Mouse (Mus musculus) spleen, adult 18-20 months (tissue): ENCODE results near the gene Rbm39.
"Not testable (repeated sequence)": the region's sequence is repeated elsewhere in the genome, so short reads cannot be mapped to it uniquely, and the experiment has no call there.

Source experiments
- DNase-seq, 2 experiments: peaks; one replicate each; pipeline ENCODE4 v3.0.0; 2022; ENCODE audit warnings: mixed read lengths in 2 of 2

Rbm39 gene

DNA sequence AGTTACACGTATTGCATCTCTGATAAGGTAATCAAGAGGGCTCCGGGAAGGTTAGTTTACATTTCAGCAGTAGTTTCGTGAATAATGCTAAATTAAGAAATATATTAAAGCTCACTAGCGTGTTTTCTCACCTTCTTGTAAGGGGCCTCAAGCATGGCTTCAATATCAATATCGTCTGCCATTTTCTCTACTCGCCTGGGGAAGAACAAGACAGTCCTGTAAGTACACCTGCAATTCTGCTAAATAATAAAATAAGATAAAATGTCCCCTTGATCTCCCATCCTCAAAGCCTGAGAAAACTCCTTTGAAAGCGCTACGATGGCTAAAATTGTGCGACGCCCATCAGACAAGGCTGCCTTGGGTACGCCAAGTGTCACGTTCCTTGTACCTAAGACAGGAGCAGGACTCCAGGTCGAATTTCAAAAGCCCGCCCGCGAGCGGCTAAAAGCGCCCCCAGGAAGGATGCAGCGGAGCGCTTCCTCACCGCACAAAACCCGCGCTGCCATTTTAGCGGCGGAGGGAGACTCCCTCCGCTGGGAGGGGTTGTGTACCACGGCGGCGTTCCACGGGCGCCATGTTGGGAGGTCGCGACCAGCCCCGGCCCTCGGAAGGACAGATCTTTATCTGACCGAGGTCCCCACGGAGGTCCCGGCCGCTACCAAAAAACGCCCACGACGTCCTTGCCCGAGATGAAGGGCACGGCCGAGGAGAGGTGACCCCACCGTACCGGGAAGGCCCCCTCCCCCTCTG lies 817 bp downstream of the Rbm39 start:
- peak; percentile 73 to 77 for DNase-seq

DNA sequence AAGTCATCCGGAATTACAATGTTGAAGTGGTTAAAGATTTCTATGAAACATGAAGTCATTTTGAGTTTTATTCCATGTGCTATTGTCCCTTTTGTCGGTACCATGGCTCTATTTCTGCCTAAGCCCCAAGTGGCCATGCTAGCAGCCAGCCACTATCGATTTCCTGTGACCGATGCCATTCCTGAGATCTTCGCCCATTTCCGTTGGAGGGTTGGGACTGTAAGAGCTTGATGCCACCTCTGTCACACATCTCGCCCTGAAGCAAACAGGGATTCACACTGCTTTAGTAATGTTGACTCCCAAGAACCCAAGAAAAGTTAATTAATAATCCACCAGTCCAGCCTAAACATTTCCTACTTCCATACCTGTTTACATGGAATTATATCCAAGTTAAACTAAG lies 2.4 kb downstream of the Rbm39 start:
- DNase-seq, result no peak

DNA sequence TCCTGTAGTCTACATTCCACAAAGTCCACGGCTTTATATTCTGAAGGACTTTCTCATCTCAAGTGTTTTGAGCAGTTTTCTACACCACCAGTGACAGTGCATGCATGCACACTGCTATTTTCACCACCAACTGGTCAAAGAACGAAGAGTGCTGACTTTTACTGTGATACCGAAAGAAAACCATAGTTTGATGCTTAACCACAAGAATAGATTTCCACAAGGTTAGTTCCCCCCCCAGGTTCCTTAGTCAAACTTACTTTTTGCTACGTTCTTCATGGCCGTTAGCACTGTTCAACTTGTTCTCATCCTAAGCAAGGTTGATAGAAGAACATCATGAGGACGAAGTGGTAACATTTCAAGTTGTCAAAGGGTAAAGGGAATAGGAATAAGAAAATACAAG lies 3.0 kb downstream of the Rbm39 start:
- DNase-seq, result no peak

DNA sequence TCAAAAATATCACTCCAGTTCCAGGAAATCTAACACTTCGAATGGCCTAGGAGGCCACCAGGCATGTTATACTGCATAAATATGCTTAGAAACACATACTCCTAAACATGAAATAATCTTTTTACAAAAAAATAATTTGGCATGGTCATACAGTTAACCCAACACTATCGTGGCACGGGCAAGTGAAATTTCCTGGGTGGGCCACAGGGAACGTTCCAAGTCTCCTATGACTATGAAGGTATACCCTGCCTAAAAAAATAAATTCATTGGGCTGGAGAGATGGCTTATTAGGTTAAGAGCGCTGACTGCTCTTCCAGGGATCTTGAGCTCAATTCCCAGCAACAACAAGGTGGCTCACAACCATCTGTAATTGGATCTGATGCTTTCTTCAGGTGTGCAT lies 13.5 kb downstream of the Rbm39 start:
- DNase-seq, result no peak

DNA sequence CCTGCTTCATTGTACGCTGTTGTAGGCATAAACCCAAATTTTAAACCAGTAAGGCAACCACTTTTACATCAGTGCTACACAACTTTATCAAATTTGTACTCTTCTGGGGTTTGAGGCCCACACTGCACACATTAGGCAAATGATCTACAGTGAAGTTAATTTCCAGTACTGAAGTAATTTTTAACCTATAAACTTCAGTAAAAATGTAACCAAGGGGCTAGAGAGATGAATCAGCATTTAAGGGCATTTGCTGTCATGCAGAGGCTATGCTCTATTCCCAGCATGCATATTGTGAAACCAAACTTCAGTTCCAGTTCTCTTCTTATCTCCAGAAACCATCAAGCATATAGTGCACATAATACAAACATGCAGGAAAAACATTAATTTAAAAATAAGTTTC lies 14.6 kb downstream of the Rbm39 start:
- no peak for DNase-seq

DNA sequence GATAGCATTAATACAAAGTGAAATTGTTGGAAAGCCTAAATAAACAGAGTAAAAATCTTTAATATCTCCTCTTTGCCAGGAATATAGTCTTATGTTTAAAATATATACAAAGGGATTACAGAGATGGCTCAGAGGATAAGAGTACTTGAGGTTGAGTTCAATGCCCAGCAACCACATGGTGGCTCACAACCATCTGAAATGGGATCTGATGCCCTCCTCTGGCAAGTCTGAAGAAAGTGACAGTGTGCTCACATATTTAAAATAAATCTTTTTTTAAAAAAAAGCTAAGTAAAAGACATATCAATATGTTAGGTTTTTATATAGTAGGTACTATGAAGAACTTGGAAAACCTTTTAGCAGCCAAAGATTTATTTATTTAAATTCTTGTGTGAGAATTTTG lies 28.5 kb downstream of the Rbm39 start:
- no peak for DNase-seq

DNA sequence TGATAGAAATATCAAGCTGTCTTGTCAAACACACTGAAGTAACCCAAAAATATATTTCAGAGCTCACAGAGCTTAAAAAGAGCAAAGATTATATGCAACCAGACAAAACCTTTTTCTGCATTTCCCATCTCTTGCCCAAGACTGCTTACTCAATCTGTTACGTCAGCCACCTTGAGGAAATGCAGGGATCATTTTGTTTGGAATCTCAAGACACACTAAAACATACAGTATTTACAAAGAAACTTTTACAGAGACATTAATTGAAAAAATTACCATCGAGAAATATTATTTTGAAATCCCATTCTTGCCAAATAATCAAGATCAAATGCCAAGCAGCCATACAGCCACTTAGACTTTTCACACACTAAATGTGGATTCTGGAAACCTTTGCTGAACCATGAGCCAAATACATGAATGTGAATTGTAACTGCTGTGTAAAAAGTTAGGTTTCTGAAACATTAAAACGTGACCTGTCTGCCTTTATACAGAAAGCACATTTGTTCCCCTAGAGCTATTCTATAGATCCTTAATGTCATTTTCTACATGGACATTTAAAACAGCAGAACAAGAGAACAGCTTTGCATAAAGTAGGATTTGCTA lies 32.6 kb downstream of the Rbm39 start:
- DNase-seq, result no peak

DNA sequence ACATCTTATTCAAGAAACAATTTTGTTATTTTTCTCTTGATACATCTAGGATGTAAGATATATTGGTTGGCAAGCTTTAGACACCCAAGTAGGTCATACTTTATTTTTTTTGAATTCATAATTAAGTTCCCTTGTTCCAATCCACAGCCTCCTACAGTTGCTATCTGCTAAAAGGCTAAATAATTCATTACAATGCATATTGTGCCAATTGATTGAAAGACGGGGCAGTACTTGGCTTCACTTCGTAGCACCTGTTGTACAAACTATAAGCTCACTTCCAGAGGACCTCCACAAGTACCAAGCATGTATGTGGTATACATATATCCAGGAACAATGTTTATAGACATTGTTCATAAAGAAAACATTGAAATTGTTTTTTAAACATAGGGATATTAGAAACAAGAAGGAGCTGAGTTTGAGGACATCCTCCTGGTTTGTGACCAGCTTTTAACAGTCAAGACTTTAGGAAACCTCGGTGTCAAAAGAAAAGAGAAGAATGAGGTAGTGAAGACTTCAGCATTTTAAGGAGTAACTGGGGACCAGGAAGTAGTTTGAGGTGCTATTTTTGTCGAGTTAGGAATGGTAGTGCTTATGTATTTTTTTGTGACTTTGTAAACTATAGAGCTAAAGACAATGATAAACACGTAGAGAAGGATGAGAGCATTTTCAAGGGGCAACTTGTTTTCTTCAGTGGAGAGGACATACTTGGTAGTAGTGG lies 33.6 kb downstream of the Rbm39 start:
- no peak for DNase-seq

DNA sequence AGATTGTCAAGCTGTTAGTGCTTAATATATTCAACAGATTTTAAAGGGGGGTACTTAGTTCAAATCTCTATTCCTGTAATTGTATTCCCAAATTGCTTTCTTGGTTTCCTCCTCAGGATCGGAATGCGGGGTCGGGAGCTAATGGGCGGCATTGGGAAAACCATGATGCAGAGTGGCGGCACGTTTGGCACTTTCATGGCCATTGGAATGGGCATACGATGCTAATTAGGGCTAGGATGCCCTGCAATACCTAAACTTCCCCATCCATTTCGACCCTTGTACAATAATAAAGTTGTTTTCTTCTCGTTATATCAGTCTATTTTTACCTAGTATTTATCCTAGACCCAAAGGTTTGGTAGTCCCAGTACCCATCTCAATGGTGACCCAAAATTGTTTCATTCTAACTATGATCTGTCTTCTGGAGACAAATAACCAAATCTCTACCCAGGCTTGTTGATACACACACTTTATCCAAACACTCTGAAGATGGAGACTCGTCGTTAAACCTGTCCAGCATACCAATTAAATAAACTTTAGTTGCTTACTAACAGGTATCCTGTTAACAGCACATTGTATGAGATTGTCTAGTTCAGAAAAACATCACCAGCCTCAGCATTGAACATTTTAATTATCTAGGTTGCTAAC lies 34.4 kb downstream of the Rbm39 start:
- no peak for DNase-seq

DNA sequence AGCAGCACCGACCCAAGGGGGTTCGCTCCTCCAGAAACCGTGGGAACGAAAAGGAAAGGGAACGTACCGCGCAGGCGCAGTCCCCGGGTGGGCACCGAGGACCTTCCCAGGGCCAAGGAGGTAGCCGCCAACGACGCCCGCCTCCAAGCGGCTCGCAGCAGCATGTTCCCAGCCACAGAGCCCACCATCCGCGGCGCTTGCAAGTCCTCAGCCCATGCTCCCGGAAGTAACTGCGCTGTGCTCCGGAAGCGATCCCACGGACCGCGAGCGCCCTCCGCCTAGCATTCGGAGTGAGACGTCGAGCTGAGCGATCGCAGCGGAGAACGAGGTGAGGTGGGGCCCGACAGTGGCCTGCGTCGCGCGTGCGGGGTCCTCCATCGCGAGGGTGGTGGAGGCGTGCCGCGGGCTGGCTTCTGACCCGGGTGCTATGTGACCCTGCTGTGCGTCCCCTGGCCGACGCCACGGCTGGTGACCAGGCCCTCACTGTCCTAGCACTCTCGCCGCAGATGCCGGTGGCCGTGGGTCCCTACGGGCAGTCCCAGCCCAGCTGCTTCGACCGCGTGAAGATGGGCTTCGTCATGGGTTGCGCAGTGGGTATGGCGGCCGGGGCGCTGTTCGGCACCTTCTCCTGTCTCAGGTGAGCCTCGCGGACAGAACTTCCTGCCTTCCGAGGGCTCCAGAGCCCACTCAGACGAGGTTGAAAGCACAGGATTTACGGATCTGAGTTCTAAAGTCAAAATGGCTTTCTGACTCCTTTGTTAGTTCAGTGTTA lies 35.9 kb downstream of the Rbm39 start, which contains the start of the genes Romo1 and Nfs1:
Gene Romo1, plus strand, starts transcription at position 87 of the 772 bp plus-strand sequence.
Gene Nfs1, minus strand, starts transcription at position 234 of the 772 bp plus-strand sequence.
- peak; percentile 78 to 87 for DNase-seq

DNA sequence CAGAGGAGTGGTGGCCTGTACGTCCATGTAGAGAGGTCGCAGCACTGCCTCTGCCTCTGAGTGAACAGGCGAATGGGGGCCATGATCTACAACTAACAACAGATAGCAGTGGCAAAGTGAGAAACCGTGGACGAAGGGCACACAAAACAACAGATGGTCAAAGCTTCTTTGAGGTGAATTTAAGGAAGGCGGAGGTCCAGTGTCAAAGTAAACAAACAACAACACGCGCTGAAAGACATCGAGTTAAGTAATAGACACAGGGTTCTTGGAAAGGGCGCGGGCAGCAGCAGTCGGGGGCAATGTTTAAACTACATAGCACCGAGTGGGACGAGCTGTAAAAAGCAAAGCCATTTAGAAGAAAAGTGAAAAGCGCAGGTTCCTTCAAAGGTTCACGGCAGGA lies 36.7 kb downstream of the Rbm39 start:
- DNase-seq, result no peak

DNA sequence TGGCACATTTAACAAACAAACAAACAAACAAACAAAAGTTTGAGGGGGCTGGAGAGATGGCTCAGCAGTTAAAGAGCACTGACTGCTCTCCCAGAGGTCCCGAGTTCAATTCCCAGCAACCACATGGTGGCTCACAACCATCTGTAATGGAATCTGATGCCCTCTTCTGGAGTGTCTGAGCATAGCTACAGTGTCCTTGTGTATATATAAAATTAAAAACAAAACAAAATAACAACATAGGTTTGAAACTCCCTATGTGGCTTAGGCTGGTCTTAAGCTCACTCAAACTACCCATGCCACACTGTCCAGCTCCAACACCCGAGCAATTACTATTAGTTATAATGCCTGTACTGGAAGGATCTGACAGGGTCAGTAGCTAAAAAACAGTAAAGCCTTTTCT lies 37.2 kb downstream of the Rbm39 start:
- no peak for DNase-seq

DNA sequence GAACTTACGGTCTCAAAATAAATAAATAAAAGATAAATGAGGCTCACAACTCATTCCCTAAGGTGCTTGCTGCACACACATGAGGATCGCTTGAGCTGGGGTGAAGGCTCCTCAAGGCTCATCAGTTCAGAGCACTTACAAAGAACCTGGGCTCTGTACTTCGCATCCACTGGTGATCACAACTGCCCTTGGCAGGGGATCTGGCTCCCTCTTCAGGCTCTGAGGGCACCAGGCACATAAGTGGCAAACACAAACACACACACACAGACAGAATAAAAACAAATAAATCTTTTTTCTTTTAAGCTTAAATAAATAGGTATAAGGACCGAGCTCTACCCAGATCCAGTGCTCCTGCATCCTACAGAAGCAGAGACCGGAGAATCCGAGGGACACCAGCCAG lies 44.3 kb downstream of the Rbm39 start:
- DNase-seq, result no peak

DNA sequence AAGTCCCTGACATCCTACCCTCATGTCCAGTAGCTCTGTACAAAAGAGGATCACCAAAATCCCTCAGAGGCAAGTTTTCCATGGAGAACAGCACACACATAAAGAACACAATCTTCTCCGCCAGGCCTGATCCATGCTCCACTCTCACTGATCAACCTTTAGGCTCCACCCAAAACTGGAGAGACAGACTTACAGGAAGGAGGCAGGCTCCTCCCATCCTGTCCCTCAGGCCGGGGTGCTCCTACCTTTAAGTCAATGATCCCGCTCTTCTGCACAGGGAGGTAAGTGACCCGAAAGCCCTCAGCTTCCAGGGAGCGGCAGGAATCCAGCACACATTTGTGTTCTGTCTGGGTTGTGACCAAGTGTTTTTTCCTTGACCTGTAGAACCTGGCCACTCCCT lies 45.9 kb downstream of the Rbm39 start:
- DNase-seq, result no peak

DNA sequence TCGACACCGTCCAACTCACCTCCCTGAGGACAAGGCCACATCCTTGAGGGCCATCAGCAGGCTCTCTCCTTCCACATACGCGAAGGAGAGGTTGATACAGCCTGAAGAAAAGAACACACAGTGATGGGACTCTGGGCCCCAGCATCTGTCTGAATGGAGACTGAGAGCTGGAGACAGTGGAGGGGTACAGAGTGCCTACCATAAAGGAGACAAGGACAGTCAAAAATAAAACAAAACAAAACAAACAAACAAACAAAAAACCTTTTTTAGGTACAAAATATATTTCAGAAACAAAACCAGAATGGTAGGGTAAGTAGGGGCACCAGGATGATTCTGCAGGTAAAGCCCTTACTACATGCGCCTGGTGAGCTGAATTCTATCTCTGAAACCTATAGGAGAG lies 53.0 kb downstream of the Rbm39 start, which contains the start of gene Gm28036:
Gene Gm28036, minus strand, starts transcription at position 101 of the 400 bp plus-strand sequence.
- DNase-seq, result no peak

DNA sequence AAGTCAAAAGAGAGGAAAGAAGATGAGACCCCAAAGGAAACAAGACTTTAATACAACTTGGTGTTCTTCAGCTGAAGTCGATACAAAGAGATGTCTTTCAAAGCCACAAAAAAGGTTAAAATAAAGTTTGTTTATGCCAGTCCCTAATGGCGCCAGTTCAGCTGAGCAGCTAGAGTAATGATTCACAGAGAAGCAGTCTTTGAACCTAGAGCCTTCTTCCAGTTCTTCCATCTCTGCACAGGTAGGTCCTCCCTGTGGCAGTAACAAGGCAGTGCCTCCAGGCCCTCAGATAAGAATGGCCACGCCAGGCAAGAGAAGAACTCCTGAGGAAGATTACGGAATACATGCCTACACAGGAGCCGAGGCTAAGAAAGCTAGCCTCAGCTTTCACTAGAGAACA lies 56.3 kb downstream of the Rbm39 start:
- DNase-seq, result no peak

DNA sequence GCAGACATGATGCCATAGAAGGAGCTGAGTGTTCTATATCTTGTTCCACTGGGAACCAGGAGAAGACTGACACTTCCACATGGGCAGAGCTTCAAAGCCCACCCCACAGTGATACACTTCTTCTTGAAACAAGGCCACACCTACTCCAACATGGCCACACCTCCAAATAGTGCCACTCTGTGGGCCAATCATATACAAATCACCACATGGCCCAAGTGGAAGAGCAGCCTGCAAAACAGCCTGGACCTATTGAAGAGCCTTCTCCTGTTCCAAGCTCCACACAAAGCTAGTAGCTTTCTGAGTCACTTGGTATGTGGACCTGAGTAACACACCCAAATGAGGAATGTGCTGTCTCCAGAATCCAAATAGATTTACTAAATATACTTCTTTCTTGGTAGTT lies 60.5 kb downstream of the Rbm39 start:
- no peak for DNase-seq

DNA sequence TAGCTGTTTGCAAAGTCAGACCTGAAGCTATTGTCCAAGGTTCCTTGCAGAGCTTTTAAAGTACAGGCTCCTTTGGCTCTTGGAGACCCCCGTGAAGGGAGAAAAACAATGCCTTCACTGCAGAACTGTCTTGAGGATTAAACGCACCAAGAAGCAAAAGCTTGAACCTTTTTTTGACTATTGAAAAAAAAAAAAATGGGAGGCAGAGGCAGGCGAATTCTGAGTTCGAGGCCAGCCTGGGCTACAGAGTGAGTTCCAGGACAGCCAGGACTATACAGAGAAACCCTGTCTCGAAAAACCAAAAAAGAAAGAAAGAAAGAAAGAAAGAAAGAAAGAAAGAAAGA lies 68.0 kb downstream of the Rbm39 start:
- not testable (repeated sequence) for DNase-seq

DNA sequence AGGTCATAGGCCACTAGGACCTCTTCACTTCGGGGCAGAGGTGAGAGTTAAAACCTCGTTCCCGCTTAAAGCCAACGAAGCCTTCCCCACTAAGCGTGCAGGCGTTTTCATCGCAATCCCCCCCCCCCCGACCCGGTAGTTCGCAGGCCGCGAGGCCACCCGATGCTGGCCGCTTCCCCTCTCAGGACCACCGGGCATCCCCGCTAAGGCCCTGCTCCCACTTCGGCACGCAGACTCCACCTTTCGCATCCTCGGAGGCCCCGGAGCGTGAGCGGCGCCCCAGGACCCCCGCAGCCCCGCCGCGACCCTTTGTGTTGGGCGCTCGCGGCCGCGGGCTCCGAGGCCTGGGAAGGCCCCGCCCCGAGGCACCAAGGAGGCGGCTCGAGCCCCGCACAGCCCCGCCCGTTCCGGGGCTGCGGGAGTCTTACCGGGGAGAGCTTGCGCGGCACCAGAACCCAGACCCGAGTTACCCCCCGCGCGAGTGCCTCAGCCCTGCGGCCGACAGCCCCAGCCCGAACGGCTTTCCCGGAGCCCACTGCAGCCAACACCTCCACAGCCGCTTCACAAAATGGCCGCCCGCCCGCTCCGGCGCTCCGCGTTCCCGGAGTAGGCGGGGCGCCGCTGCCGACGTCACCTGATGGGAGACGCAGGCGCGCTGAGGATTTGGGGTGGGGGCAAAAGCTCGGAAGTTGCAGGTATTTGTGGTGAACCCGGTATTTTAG lies 68.5 kb downstream of the Rbm39 start, which contains the start of the genes Cpne1 and Rbm12:
Gene Cpne1, minus strand, starts transcription at position 608 of the 722 bp plus-strand sequence.
Gene Rbm12, minus strand, starts transcription at position 621 of the 722 bp plus-strand sequence.
- peak; percentile 85 to 95 for DNase-seq

DNA sequence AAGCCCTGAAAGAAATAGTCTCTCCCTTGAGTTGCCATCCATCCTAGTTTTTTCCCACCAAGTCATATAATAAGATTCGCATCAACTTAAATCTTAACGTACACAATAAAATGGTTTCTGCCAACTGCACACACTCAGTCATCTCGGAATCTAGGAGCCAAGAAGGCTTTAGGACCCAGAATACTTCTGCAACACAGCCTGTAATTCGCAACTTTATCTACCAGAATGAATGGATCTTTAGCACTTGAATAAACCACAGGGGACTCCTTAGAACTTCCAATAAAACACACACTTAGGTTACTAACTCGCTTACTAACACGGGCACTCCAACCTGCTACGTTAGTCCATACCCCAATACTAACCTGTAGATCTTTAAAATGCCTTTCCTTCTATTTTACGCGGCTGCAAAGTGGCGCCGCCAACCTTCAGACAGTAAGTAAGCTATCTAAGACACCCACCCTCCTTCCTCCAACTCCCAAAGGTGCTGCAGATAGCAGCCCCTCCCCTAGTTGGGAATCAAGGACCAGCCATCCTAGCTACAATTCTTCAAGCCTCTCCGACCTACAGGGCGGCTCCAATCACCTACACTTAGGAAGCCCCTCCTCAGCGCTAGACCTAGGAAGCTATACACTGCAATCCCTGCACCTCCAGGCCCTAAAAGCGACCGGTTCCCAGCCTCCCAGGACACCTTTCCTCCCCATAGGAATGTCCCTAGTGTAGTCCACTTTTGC lies 69.2 kb downstream of the Rbm39 start:
- DNase-seq, result peak in 1 of 2 experiments; percentile 10
